Mouse (Mus musculus) brain, embryonic 14.5 days (tissue): ENCODE data around the gene 6430550D23Rik. TPM values are rescaled to one million over a fixed set of nuclear protein-coding genes. Genes with fewer than 3 reads are reported as not detected.

Source experiments
- DNase-seq: peaks from one replicate; pipeline ENCODE4 v3.0.0-alpha.2; 2011; ENCODE audit warnings: low read depth
- CTCF ChIP-seq: fragments of 200-500 bp; IDR thresholded peaks from 2 replicates; pipeline ENCODE4 v1.5.1; 2012; ENCODE audit warnings: inconsistent platforms, mild to moderate bottlenecking, moderate library complexity, borderline replicate concordance; ENCODE audit not compliant: insufficient read depth, insufficient read length; ENCODE audit errors: extremely low read depth
- POLR2A ChIP-seq: fragments of 200-500 bp; IDR thresholded peaks from 2 replicates; pipeline ENCODE4 v1.6.1; 2012; ENCODE audit warnings: mild to moderate bottlenecking, inconsistent platforms, borderline replicate concordance; ENCODE audit not compliant: poor library complexity, insufficient read depth, insufficient read length, severe bottlenecking; ENCODE audit errors: extremely low read depth
- polyA plus RNA-seq: library from polyadenylated mRNA; depleted of rRNA; stranded (reverse); fragments of >200 nt; gene quantifications from 2 replicates; pipeline ENCODE4 v1.2.3, GENCODE M21; 2012

Gene 6430550D23Rik
- polyA plus RNA-seq, 1 experiment, result 3.0 TPM

GRCm38 (mm10) chr2:155947390-155948002, 60.3 kb downstream of the 6430550D23Rik start:
- TF ChIP-seq CTCF, result no peak
- no peak for TF ChIP-seq POLR2A
- DNase-seq, result peak; percentile 26

- peak; percentile 33 for DNase-seq
- TF ChIP-seq CTCF, result no peak
Observed at GRCm38 (mm10) chr2:155946499-155946898, 61.3 kb downstream of the 6430550D23Rik start.

- TF ChIP-seq POLR2A, result no peak
- peak; percentile 88 for TF ChIP-seq CTCF
- peak; percentile 80 for DNase-seq
Observed at GRCm38 (mm10) chr2:155946069-155946468, 61.7 kb downstream of the 6430550D23Rik start.

- TF ChIP-seq POLR2A, result no peak
- TF ChIP-seq CTCF, result no peak
- DNase-seq, result peak; percentile 22
Observed at GRCm38 (mm10) chr2:155945580-155945979, 62.2 kb downstream of the 6430550D23Rik start.

DNA sequence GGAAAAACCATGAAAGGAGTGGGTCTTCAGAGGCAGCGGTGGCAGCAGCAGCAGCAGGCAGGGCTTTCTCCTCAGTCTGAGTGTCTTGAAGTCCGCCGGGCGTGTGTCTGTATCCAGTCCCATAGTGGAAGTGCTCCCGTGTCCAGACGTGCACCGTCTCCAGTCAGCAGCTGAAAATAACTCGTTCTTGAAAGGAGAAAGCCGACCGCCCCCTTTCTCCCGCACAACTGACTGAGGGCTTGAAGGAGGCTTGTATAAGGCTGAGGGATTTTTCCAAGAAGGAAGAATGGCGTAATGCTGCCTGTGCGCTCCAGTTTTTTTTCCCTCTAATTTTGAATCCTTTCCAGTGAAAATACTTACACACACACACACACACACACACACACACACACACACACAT, 62.7 kb downstream of the 6430550D23Rik start, which contains the start of gene Gdf5:
TSS of gene Gdf5 (minus strand) at position 244 of the 400 bp plus-strand sequence.
- peak; percentile 61 for DNase-seq
- TF ChIP-seq POLR2A, result no peak
- no peak for TF ChIP-seq CTCF

DNA sequence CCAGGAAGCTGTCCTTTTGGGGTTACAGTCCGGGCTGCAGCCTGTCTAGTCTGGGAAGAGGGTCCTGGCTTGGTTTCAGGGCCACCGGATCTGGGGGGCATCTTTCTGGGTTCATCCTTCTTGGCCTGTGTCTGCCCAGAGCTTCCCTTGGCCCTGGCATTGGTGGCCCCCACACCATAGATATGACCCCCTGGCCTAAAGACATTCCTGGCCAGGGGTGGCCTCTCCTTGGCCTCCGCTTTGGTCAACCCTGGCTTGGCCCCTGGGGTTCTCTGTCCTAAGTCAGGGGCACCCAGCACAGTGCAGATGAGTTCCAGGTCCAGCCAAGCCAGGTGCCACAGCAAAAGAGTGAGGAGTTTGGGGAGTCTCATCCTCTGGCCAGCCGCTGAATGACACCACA, 63.1 kb downstream of the 6430550D23Rik start:
- TF ChIP-seq POLR2A (no peak), CTCF (no peak)
- no peak for DNase-seq

DNA sequence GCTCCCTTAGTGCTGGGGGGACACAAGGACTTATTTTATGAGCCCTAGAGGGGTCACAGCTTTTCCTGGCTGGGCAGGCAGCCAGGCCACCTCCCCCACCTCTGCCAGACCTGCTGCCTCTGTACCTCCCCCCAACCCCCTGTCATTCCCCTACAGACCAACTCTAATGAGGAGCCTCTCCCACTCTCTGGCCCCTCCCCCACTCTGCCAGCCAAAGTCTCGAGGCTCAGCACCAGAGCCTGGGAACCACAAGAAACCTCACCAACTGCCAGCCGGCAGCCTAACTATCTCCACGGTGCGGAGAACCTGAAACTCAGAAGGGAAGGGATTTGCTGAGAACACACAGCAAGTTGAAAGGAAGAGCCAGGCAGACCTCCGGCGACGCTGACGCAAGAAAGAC, 64.3 kb downstream of the 6430550D23Rik start:
- peak; percentile 76 for DNase-seq
- TF ChIP-seq CTCF (no peak), POLR2A (no peak)

GRCm38 (mm10) chr2:155941697-155942442, 65.9 kb downstream of the 6430550D23Rik start:
- no peak for DNase-seq
- TF ChIP-seq CTCF (no peak), POLR2A (no peak)

- DNase-seq, result no peak
- TF ChIP-seq CTCF, result no peak
Observed at GRCm38 (mm10) chr2:155940681-155941080, 67.1 kb downstream of the 6430550D23Rik start, which contains the start of gene Gm15557. Gene Gm15557 (plus strand): TSS chr2:155940728.

DNA sequence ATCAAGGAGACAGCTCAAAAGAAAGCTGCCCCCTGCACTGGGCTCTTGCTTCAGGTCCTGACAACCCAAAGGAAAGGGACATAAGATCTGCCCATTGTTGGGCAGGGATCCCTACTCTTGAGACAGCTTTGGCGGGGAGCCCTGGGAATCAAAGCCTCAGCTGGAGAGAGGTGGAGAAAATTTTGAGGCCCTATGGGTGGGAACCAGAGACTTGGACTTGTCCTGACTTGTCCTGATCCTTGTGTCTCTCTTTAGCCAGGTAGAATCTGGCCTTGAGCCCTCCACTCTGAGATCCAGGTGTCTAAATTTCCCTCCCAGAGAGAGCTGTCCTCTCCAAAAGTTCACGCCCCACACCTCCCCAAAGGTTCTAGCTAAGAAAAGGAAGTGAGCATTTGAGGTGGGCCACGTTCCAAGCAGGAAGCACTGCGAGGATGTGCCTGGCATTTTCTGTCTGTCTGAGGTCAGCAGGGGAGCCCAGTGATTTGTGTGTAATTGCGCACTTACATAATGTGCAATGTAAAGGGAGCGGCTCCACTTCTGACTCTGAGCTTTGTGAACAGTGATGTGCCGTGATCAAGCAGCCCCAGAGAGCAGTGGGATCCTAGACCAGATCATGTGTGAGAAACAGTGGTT, 67.8 kb downstream of the 6430550D23Rik start:
- TF ChIP-seq CTCF, result no peak
- no peak for TF ChIP-seq POLR2A

GRCm38 (mm10) chr2:155929531-155930442, 78.0 kb downstream of the 6430550D23Rik start, which contains the start of gene Uqcc1:
Gene Uqcc1 (minus strand): TSS chr2:155930310.
- TF ChIP-seq CTCF (no peak), POLR2A (peak; percentile 50; the same call in 1 of the 2 replicates)

More for the DNA sequence above, 67.8 kb downstream of the 6430550D23Rik start:
- DNase-seq, result no peak

More at GRCm38 (mm10) chr2:155929531-155930442, 78.0 kb downstream of the 6430550D23Rik start, which contains the start of gene Uqcc1:
- DNase-seq, result peak; percentile 98
